Mouse (Mus musculus): ENCODE measurements around the gene Retreg2. TPM values are rescaled to one million over a fixed set of nuclear protein-coding genes. Genes with fewer than 3 reads are reported as not detected.

Gene Retreg2
- polyA plus RNA-seq, 1 experiment: 225 TPM

DNA sequence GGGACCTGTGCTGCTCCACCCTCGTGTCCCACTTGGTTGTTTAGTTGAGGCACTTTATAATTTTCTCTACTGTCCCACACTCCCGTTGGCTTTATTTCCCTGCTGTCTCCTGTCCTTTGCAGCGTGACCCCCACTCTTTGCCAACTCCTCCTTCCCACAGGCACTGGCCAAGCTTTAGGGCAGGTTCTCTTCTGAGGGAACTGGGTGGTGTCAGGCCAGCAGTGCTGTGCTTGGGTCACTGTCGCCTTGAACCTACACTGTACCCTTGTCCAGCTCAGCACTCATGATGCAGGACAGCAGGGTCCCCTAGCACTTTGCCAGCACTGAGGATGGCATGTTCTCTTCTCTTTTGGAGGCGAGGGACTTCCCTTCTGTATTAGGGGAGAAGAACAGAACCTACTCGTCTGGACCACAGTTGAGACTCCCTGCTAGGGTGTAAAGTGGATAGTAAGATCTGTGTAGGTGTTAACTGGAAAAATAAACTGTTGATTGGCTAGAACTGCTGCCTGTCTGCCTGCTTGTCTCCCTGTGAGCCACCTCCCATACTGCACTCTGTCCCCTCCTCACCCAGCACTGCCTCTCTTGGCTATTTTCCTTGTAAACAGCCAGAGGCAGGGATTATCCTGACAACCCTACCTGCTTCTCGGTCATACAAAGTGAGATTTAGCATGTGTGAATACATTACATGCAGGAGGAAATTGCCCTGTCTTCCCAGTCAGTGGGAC is 5.0 kb downstream of the Retreg2 start:
- peak; percentile 79 for DNase-seq
- Histone ChIP-seq H3K27ac (ENCODE audit: insufficient read depth, low read depth, low read length) (peak overlapping the region; percentile 18), H3K4me3 (ENCODE audit: insufficient read depth, low read depth, low read length) (no peak overlapping the region), H3K27me3 (replicated peaks; ENCODE audit: control insufficient read depth, insufficient read depth, low read length) (no peaks in the 10 kb centered on the region), H3K36me3 (ENCODE audit: control insufficient read depth, insufficient read depth, low read length) (peaks cover 2% of the 10 kb centered on the region; the same call in 1 of the 2 replicates), H3K4me1 (ENCODE audit: control insufficient read depth, insufficient read depth, low read length) (peaks cover 6% of the 10 kb centered on the region; the same call in 1 of the 2 replicates)
- 64% methylated on average over 7 of the region's 7 CpGs for WGBS
- no peak for TF ChIP-seq CTCF (conservative IDR thresholded peaks at IDR 0.05; ENCODE audit: insufficient read depth, insufficient read length, low read depth, low read length)
- no peak for TF ChIP-seq POLR2A (IDR thresholded peaks at IDR 0.05; ENCODE audit: low read depth, low read length)

- 80% methylated on average over 4 of the region's 4 CpGs for WGBS
- H3K27me3 ChIP-seq (replicated peaks; ENCODE audit: control insufficient read depth, insufficient read depth, low read length): no peaks in the 10 kb centered on the region
- no peak overlapping the region for H3K4me3 ChIP-seq (ENCODE audit: insufficient read depth, low read depth, low read length)
- peaks cover 2% of the 10 kb centered on the region; the same call in 1 of the 2 replicates for H3K36me3 ChIP-seq (ENCODE audit: control insufficient read depth, insufficient read depth, low read length)
- peaks cover 3% of the 10 kb centered on the region; the same call in 1 of the 2 replicates for H3K4me1 ChIP-seq (ENCODE audit: control insufficient read depth, insufficient read depth, low read length)
- no peak overlapping the region for H3K27ac ChIP-seq (ENCODE audit: insufficient read depth, low read depth, low read length)
- DNase-seq: peak; percentile 62
- TF ChIP-seq POLR2A (IDR thresholded peaks at IDR 0.05; ENCODE audit: low read depth, low read length): no peak
- no peak for TF ChIP-seq CTCF (conservative IDR thresholded peaks at IDR 0.05; ENCODE audit: insufficient read depth, insufficient read length, low read depth, low read length)
These were observed 6.1 kb downstream of the Retreg2 start for GRCm38 (mm10) chr1:75148727-75149126.

- H3K27me3 ChIP-seq (replicated peaks; ENCODE audit: control insufficient read depth, insufficient read depth, low read length): no peaks in the 10 kb centered on the region
- H3K27ac ChIP-seq (ENCODE audit: insufficient read depth, low read depth, low read length): no peak overlapping the region
- DNase-seq: no peak
- TF ChIP-seq POLR2A (IDR thresholded peaks at IDR 0.05; ENCODE audit: low read depth, low read length): no peak
- no peak for TF ChIP-seq CTCF (conservative IDR thresholded peaks at IDR 0.05; ENCODE audit: insufficient read depth, insufficient read length, low read depth, low read length)
- no peak overlapping the region for H3K4me3 ChIP-seq (ENCODE audit: insufficient read depth, low read depth, low read length)
- WGBS: 59% methylated on average over 3 of the region's 3 CpGs
- no peaks in the 10 kb centered on the region for H3K36me3 ChIP-seq (ENCODE audit: control insufficient read depth, insufficient read depth, low read length)
- no peaks in the 10 kb centered on the region for H3K4me1 ChIP-seq (ENCODE audit: control insufficient read depth, insufficient read depth, low read length)
These were observed 13.3 kb downstream of the Retreg2 start for GRCm38 (mm10) chr1:75155837-75156236.

GRCm38 (mm10) chr1:75158990-75159389 is 16.4 kb downstream of the Retreg2 start:
- no peak overlapping the region for H3K4me3 ChIP-seq (ENCODE audit: insufficient read depth, low read depth, low read length)
- no peak overlapping the region for H3K27ac ChIP-seq (ENCODE audit: insufficient read depth, low read depth, low read length)
- no peak for DNase-seq
- H3K36me3 ChIP-seq (ENCODE audit: control insufficient read depth, insufficient read depth, low read length): no peaks in the 10 kb centered on the region
- no peaks in the 10 kb centered on the region for H3K4me1 ChIP-seq (ENCODE audit: control insufficient read depth, insufficient read depth, low read length)
- H3K27me3 ChIP-seq (replicated peaks; ENCODE audit: control insufficient read depth, insufficient read depth, low read length): no peaks in the 10 kb centered on the region
- TF ChIP-seq POLR2A (IDR thresholded peaks at IDR 0.05; ENCODE audit: low read depth, low read length) (no peak), CTCF (conservative IDR thresholded peaks at IDR 0.05; ENCODE audit: insufficient read depth, insufficient read length, low read depth, low read length) (no peak)

DNA sequence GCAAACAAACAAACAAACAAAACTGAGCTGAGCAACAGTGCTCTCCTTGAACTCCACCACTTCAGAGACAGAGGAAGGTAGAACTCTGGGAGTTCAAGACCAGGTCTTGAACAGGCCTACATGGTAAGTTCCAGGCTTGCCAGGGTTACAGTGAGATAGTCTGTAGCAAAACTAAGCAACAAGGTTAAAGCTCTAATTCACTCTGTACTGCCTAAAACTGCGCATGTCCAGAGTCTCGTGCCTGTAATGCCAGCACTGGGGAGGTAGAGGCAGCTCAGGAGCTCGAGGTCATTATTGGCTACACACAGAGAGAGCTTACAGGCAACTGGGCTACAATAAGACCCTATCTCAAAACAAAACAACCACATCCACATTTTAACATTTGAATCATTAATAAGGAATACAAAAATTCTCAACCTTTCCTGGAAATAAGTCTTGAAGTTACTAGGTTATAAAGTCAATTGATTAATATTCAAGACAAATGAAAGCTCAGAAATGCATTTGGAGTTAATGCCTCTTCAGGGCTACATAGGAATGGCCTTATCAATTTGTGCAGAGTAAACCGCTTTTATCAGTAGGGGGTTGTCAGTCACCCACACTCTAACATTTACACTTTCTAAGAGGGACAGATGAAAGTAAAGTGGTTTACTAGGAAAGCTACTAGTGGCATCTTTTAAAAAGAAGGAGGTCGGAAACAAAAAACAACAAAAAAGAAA is 17.1 kb downstream of the Retreg2 start:
- H3K4me1 ChIP-seq (ENCODE audit: control insufficient read depth, insufficient read depth, low read length): no peaks in the 10 kb centered on the region
- H3K4me3 ChIP-seq (ENCODE audit: insufficient read depth, low read depth, low read length): no peak overlapping the region
- H3K27ac ChIP-seq (ENCODE audit: insufficient read depth, low read depth, low read length): no peak overlapping the region
- DNase-seq: no peak
- H3K36me3 ChIP-seq (ENCODE audit: control insufficient read depth, insufficient read depth, low read length): no peaks in the 10 kb centered on the region
- 77% methylated on average over 5 of the region's 5 CpGs for WGBS
- TF ChIP-seq CTCF (conservative IDR thresholded peaks at IDR 0.05; ENCODE audit: insufficient read depth, insufficient read length, low read depth, low read length): no peak
- TF ChIP-seq POLR2A (IDR thresholded peaks at IDR 0.05; ENCODE audit: low read depth, low read length): no peak
- H3K27me3 ChIP-seq (replicated peaks; ENCODE audit: control insufficient read depth, insufficient read depth, low read length): no peaks in the 10 kb centered on the region

- no peak overlapping the region for H3K4me3 ChIP-seq (ENCODE audit: insufficient read depth, low read depth, low read length)
- 91% methylated on average over 4 of the region's 4 CpGs for WGBS
- H3K27me3 ChIP-seq (replicated peaks; ENCODE audit: control insufficient read depth, insufficient read depth, low read length): no peaks in the 10 kb centered on the region
- H3K27ac ChIP-seq (ENCODE audit: insufficient read depth, low read depth, low read length): no peak overlapping the region
- H3K36me3 ChIP-seq (ENCODE audit: control insufficient read depth, insufficient read depth, low read length): no peaks in the 10 kb centered on the region
- H3K4me1 ChIP-seq (ENCODE audit: control insufficient read depth, insufficient read depth, low read length): no peaks in the 10 kb centered on the region
- TF ChIP-seq POLR2A (IDR thresholded peaks at IDR 0.05; ENCODE audit: low read depth, low read length) (no peak), CTCF (conservative IDR thresholded peaks at IDR 0.05; ENCODE audit: insufficient read depth, insufficient read length, low read depth, low read length) (no peak)
- DNase-seq: no peak
These were observed 17.7 kb downstream of the Retreg2 start for GRCm38 (mm10) chr1:75160256-75160617.

DNA sequence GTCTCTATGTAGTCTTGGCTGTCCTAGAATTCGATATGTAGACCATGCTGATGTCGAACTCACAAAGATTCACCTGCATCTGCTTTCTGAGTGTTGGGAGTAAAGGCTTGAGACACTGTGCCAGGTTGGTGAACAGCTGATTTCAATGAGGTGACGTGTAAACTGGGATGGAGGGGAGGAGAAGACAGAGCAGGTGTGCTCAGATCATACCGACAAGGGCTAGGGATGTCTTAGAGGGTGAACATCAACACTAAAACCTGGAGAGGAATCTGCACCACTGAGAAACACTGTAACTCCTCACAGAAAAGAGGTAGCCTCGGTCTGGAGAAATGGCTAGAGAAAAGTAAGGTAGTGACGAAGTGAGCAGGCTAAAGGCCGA is 25.5 kb downstream of the Retreg2 start:
- no peaks in the 10 kb centered on the region for H3K36me3 ChIP-seq (ENCODE audit: control insufficient read depth, insufficient read depth, low read length)
- H3K27ac ChIP-seq (ENCODE audit: insufficient read depth, low read depth, low read length): peak overlapping the region; percentile 65; the same call in 1 of the 2 replicates
- no peak for DNase-seq
- H3K27me3 ChIP-seq (replicated peaks; ENCODE audit: control insufficient read depth, insufficient read depth, low read length): no peaks in the 10 kb centered on the region
- H3K4me1 ChIP-seq (ENCODE audit: control insufficient read depth, insufficient read depth, low read length): peaks cover 8% of the 10 kb centered on the region; the same call in 1 of the 2 replicates
- H3K4me3 ChIP-seq (ENCODE audit: insufficient read depth, low read depth, low read length): peak overlapping the region; percentile 43
- WGBS: 10% methylated on average over 7 of the region's 7 CpGs
- TF ChIP-seq POLR2A (IDR thresholded peaks at IDR 0.05; ENCODE audit: low read depth, low read length) (no peak), CTCF (conservative IDR thresholded peaks at IDR 0.05; ENCODE audit: insufficient read depth, insufficient read length, low read depth, low read length) (no peak)
